Mouse (Mus musculus): ENCODE measurements at regions not wholly inside any gene's neighbourhood (a gene's known extent, or its start where the extent isn't known, plus 50 kb on each side); places are given as distances from the start of the nearest gene placed in this dataset.

- DNase-seq (ENCODE audit: low read depth, low spot score), result no peak
- Histone ChIP-seq H3K4me1 (ENCODE audit: control insufficient read depth in 2 of 2, insufficient read depth in 2 of 2, low read length in 2 of 2, poor library complexity in 1 of 2) (peaks cover 0 to 1% of the 10 kb centered on the region in 2 experiments; a peak in 1 of 4 replicates), H3K9ac (ENCODE audit: insufficient read depth, low read depth, low read length, poor library complexity, severe bottlenecking) (no peak overlapping the region), H3K36me3 (ENCODE audit: control insufficient read depth, insufficient read depth, low read length, poor library complexity, severe bottlenecking) (no peaks in the 10 kb centered on the region), H3K27ac (ENCODE audit: insufficient read depth, low read depth, low read length, poor library complexity, severe bottlenecking) (no peak overlapping the region), H3K9me3 (ENCODE audit: control insufficient read depth, insufficient read depth, low read depth, low read length) (no peaks in the 10 kb centered on the region), H3K4me3 (ENCODE audit: insufficient read depth in 1 of 2, low read depth in 1 of 2, low read length in 2 of 2, poor library complexity in 1 of 2, severe bottlenecking in 1 of 2) (no peak overlapping the region)
- in situ Hi-C loops (cut with MboI; ENCODE audit: low sequenced_read_pairs in 2 of 2, unreplicated experiment in 2 of 2), result no loop called here
- TF ChIP-seq ZC3H11A (IDR thresholded peaks at IDR 0.05; ENCODE audit: borderline replicate concordance, low read depth, low read length) (no peak), MAFK (IDR thresholded peaks at IDR 0.05; ENCODE audit: insufficient read depth, low read depth, low read length) (no peak), ZNF384 (IDR thresholded peaks at IDR 0.05; ENCODE audit: low read depth, low read length) (no peak), CHD2 (IDR thresholded peaks at IDR 0.05; ENCODE audit: low read depth, low read length) (no peak), HCFC1 (IDR thresholded peaks at IDR 0.05; ENCODE audit: borderline replicate concordance, insufficient read depth, low read length) (no peak)
These were observed 86.5 kb downstream of the Rbm43 start for GRCm38 (mm10) chr2:51848491-51848890.

DNA sequence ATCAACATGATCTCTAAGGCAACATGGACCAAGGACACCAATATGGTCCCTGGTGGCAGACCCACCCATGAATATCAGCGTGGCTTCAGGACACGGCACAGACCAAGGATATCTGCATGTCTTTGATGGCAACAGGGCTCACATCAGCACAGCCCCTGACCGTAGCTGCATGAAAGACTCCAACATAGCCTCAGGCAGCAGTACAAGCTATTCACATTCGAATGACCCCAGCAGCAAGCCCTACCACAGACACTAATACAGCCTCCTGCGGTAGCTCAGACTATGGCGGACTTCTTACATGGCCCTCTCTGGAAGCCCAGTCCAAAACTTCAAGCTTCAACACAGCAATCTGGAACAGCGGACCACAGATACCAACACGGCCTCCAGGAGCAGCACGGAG is 84.4 kb downstream of the Rbm43 start:
- in situ Hi-C loops (cut with MboI; ENCODE audit: low sequenced_read_pairs in 2 of 2, unreplicated experiment in 2 of 2), result no loop called here
- Histone ChIP-seq H3K36me3 (ENCODE audit: control insufficient read depth, insufficient read depth, low read length, poor library complexity, severe bottlenecking) (no peaks in the 10 kb centered on the region), H3K4me3 (ENCODE audit: insufficient read depth in 1 of 2, low read depth in 1 of 2, low read length in 2 of 2, poor library complexity in 1 of 2, severe bottlenecking in 1 of 2) (no peak overlapping the region), H3K9ac (ENCODE audit: insufficient read depth, low read depth, low read length, poor library complexity, severe bottlenecking) (no peak overlapping the region), H3K27ac (ENCODE audit: insufficient read depth, low read depth, low read length, poor library complexity, severe bottlenecking) (no peak overlapping the region), H3K4me1 (ENCODE audit: control insufficient read depth in 2 of 2, insufficient read depth in 2 of 2, low read length in 2 of 2, poor library complexity in 1 of 2) (peaks cover 0 to 1% of the 10 kb centered on the region in 2 experiments; a peak in 1 of 4 replicates), H3K9me3 (ENCODE audit: control insufficient read depth, insufficient read depth, low read depth, low read length) (no peaks in the 10 kb centered on the region)
- TF ChIP-seq ZC3H11A (IDR thresholded peaks at IDR 0.05; ENCODE audit: borderline replicate concordance, low read depth, low read length) (no peak), MAFK (IDR thresholded peaks at IDR 0.05; ENCODE audit: insufficient read depth, low read depth, low read length) (no peak), HCFC1 (IDR thresholded peaks at IDR 0.05; ENCODE audit: borderline replicate concordance, insufficient read depth, low read length) (no peak), ZNF384 (IDR thresholded peaks at IDR 0.05; ENCODE audit: low read depth, low read length) (no peak), CHD2 (IDR thresholded peaks at IDR 0.05; ENCODE audit: low read depth, low read length) (no peak)
- DNase-seq (ENCODE audit: low read depth, low spot score), result peak; percentile 29

- Histone ChIP-seq H3K36me3 (ENCODE audit: control insufficient read depth, insufficient read depth, low read length, poor library complexity, severe bottlenecking) (no peaks in the 10 kb centered on the region), H3K4me1 (ENCODE audit: control insufficient read depth in 2 of 2, insufficient read depth in 2 of 2, low read length in 2 of 2, poor library complexity in 1 of 2) (peaks cover 0 to 1% of the 10 kb centered on the region in 2 experiments; a peak in 1 of 4 replicates), H3K9ac (ENCODE audit: insufficient read depth, low read depth, low read length, poor library complexity, severe bottlenecking) (no peak overlapping the region), H3K27ac (ENCODE audit: insufficient read depth, low read depth, low read length, poor library complexity, severe bottlenecking) (no peak overlapping the region), H3K4me3 (ENCODE audit: insufficient read depth in 1 of 2, low read depth in 1 of 2, low read length in 2 of 2, poor library complexity in 1 of 2, severe bottlenecking in 1 of 2) (no peak overlapping the region), H3K9me3 (ENCODE audit: control insufficient read depth, insufficient read depth, low read depth, low read length) (no peaks in the 10 kb centered on the region)
- in situ Hi-C loops (cut with MboI; ENCODE audit: low sequenced_read_pairs in 2 of 2, unreplicated experiment in 2 of 2), result no loop called here
- no peak for TF ChIP-seq HCFC1 (IDR thresholded peaks at IDR 0.05; ENCODE audit: borderline replicate concordance, insufficient read depth, low read length)
- DNase-seq (ENCODE audit: low read depth, low spot score), result no peak
These were observed 83.3 kb downstream of the Rbm43 start for GRCm38 (mm10) chr2:51851711-51852110.

GRCm38 (mm10) chr2:51857226-51857625 is 77.7 kb downstream of the Rbm43 start:
- peaks cover 2% of the 10 kb centered on the region; the same call in 1 of the 2 replicates for H3K9me3 ChIP-seq (ENCODE audit: control insufficient read depth, insufficient read depth, low read depth, low read length)
- in situ Hi-C loops (cut with MboI; ENCODE audit: low sequenced_read_pairs in 2 of 2, unreplicated experiment in 2 of 2), result no loop called here
- no peaks in the 10 kb centered on the region for H3K36me3 ChIP-seq (ENCODE audit: control insufficient read depth, insufficient read depth, low read length, poor library complexity, severe bottlenecking)
- H3K4me3 ChIP-seq (ENCODE audit: insufficient read depth in 1 of 2, low read depth in 1 of 2, low read length in 2 of 2, poor library complexity in 1 of 2, severe bottlenecking in 1 of 2), result no peak overlapping the region
- no peaks in the 10 kb centered on the region for H3K4me1 ChIP-seq (ENCODE audit: control insufficient read depth in 2 of 2, insufficient read depth in 2 of 2, low read length in 2 of 2, poor library complexity in 1 of 2)
- H3K27ac ChIP-seq (ENCODE audit: insufficient read depth, low read depth, low read length, poor library complexity, severe bottlenecking), result no peak overlapping the region
- TF ChIP-seq CHD2 (IDR thresholded peaks at IDR 0.05; ENCODE audit: low read depth, low read length) (no peak), ZC3H11A (IDR thresholded peaks at IDR 0.05; ENCODE audit: borderline replicate concordance, low read depth, low read length) (no peak), HCFC1 (IDR thresholded peaks at IDR 0.05; ENCODE audit: borderline replicate concordance, insufficient read depth, low read length) (no peak), MAFK (IDR thresholded peaks at IDR 0.05; ENCODE audit: insufficient read depth, low read depth, low read length) (no peak), ZNF384 (IDR thresholded peaks at IDR 0.05; ENCODE audit: low read depth, low read length) (no peak)
- no peak overlapping the region for H3K9ac ChIP-seq (ENCODE audit: insufficient read depth, low read depth, low read length, poor library complexity, severe bottlenecking)
- DNase-seq (ENCODE audit: low read depth, low spot score), result no peak

DNA sequence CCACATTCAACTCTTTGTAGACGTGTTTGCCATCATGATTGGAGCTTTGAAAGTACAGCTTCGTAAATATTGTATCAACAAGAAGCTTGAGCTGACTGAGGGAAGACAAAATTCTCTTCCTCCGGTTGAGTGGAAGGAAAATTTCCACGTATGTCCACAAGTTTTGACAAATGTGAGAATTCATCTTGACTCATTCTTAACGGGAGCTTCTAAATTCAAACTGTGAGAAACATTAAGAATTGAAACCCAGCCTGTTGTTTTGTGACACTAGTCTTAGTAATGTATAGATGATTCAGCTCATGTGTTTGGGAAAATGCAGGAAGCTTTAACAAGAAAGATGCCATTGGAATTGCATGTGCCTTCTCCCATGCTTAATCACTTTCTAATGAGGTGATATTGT is 68.9 kb downstream of the Rbm43 start:
- Histone ChIP-seq H3K9ac (ENCODE audit: insufficient read depth, low read depth, low read length, poor library complexity, severe bottlenecking) (no peak overlapping the region), H3K27ac (ENCODE audit: insufficient read depth, low read depth, low read length, poor library complexity, severe bottlenecking) (no peak overlapping the region), H3K9me3 (ENCODE audit: control insufficient read depth, insufficient read depth, low read depth, low read length) (peaks cover 4% of the 10 kb centered on the region; the same call in 1 of the 2 replicates), H3K4me1 (ENCODE audit: control insufficient read depth in 2 of 2, insufficient read depth in 2 of 2, low read length in 2 of 2, poor library complexity in 1 of 2) (no peaks in the 10 kb centered on the region), H3K4me3 (ENCODE audit: insufficient read depth in 1 of 2, low read depth in 1 of 2, low read length in 2 of 2, poor library complexity in 1 of 2, severe bottlenecking in 1 of 2) (no peak overlapping the region), H3K36me3 (ENCODE audit: control insufficient read depth, insufficient read depth, low read length, poor library complexity, severe bottlenecking) (no peaks in the 10 kb centered on the region)
- TF ChIP-seq MAFK (IDR thresholded peaks at IDR 0.05; ENCODE audit: insufficient read depth, low read depth, low read length), result no peak
- TF ChIP-seq CHD2 (IDR thresholded peaks at IDR 0.05; ENCODE audit: low read depth, low read length), result no peak
- no peak for TF ChIP-seq ZC3H11A (IDR thresholded peaks at IDR 0.05; ENCODE audit: borderline replicate concordance, low read depth, low read length)
- TF ChIP-seq HCFC1 (IDR thresholded peaks at IDR 0.05; ENCODE audit: borderline replicate concordance, insufficient read depth, low read length), result no peak
- TF ChIP-seq ZNF384 (IDR thresholded peaks at IDR 0.05; ENCODE audit: low read depth, low read length), result no peak
- in situ Hi-C loops (cut with MboI; ENCODE audit: low sequenced_read_pairs in 2 of 2, unreplicated experiment in 2 of 2), result no loop called here
- DNase-seq (ENCODE audit: low read depth, low spot score), result no peak

Measured in ES-E14 (cell line).